Mouse (Mus musculus): Measurements from ENCODE around the gene Tenm4. TPM values are rescaled to one million over a fixed set of nuclear protein-coding genes. Genes with fewer than 3 reads are reported as not detected.

The Tenm4 gene
- polyA plus RNA-seq, 1 experiment from 2014 or later, result 52.7 TPM

DNA sequence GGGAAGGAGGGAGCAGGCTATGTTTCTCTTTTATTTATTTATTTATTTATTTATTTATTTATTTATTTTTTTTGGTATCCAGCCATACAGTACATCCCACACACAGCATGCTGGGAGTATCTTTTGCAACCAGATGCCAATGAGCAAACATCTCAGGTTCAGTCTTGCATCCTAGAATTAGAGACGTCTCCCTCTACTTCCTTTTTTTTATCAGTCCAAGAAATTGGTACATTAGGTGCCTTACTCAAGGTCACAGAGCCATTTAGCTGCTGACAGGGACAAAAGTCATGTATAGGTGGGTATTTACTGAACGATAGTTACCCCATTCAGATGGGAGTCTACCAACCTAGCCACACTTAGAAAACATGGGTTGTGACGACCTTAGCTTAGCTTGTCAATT, 517.1 kb downstream of the Tenm4 start:
- Histone ChIP-seq H3K36me3 (replicated peaks) (no peaks in the 10 kb centered on the region), H3K4me2 (no peak overlapping the region), H3K4me1 (peaks cover 9% of the 10 kb centered on the region; the same call in 1 of the 2 replicates), H3K27ac (no peak overlapping the region), H3K27me3 (replicated peaks) (no peaks in the 10 kb centered on the region), H3K9me3 (no peaks in the 10 kb centered on the region), H3K4me3 (no peak overlapping the region), H3K9ac (no peak overlapping the region)
- WGBS, result 90% methylated on average over 3 of the region's 3 CpGs
- no peak for ATAC-seq (replicated peaks)

DNA sequence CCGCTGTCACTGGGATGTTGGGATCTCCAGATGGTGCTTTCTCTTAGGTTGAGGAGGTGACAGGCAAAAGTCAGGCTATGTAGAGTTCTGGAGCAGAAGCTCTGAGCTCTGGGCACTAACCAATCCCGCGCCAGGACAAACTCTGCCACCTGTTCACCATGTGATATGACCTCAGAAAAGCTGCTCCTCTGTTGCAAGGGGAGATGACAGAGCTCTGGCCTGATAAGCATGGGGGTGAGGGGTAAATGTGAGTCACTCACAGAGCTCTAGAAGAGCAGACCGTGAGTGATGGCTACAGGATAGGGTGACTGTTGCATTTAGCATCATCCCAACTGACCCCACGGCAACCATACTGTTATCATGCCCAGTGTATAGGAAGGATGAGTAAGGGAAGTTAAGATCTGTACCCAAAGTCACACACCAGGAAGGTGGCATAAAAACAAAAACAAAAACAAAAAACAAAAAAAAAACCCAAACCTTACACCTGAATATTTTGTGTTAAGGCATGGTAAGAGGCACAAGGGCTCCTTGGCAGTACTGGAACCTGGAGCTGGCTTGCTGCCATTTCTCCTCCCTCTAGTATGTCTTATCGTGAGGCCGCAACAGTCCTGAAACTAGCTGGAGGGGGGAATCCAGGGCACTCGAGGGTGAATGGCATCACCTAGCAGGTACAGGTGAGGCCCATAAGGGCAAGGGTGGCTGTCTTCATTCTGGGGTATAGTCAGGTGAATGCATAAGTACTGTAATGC, 530.2 kb downstream of the Tenm4 start:
- Histone ChIP-seq H3K4me3 (no peak overlapping the region), H3K36me3 (replicated peaks) (no peaks in the 10 kb centered on the region), H3K4me2 (no peak overlapping the region), H3K4me1 (no peaks in the 10 kb centered on the region; the same call in 1 of the 2 replicates), H3K9me3 (no peaks in the 10 kb centered on the region), H3K27ac (no peak overlapping the region), H3K27me3 (replicated peaks) (no peaks in the 10 kb centered on the region), H3K9ac (no peak overlapping the region)
- no peak for ATAC-seq (replicated peaks)
- 92% methylated on average over 8 of the region's 8 CpGs for WGBS

DNA sequence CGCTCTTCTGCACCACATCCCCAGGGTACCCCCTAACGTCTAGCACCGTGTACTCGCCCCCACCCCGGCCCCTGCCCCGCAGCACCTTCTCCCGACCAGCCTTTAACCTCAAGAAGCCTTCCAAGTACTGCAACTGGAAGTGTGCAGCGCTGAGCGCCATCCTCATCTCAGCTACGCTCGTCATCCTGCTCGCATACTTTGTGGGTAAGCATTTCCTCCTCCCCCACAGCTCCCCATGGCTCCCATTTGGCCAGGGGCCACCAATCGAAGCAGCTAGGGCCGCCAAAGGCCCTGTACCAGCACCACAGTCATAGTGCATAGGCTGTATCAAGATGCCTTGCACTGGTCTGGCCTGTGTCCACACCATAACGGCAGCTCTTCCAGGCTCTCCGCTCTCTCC, 532.9 kb downstream of the Tenm4 start:
- ATAC-seq (replicated peaks), result no peak
- Histone ChIP-seq H3K27ac (no peak overlapping the region), H3K9me3 (no peaks in the 10 kb centered on the region), H3K4me2 (no peak overlapping the region), H3K4me1 (no peaks in the 10 kb centered on the region; the same call in 1 of the 2 replicates), H3K4me3 (no peak overlapping the region), H3K36me3 (replicated peaks) (no peaks in the 10 kb centered on the region), H3K9ac (no peak overlapping the region), H3K27me3 (replicated peaks) (no peaks in the 10 kb centered on the region)
- 84% methylated on average over 16 of the region's 16 CpGs for WGBS

DNA sequence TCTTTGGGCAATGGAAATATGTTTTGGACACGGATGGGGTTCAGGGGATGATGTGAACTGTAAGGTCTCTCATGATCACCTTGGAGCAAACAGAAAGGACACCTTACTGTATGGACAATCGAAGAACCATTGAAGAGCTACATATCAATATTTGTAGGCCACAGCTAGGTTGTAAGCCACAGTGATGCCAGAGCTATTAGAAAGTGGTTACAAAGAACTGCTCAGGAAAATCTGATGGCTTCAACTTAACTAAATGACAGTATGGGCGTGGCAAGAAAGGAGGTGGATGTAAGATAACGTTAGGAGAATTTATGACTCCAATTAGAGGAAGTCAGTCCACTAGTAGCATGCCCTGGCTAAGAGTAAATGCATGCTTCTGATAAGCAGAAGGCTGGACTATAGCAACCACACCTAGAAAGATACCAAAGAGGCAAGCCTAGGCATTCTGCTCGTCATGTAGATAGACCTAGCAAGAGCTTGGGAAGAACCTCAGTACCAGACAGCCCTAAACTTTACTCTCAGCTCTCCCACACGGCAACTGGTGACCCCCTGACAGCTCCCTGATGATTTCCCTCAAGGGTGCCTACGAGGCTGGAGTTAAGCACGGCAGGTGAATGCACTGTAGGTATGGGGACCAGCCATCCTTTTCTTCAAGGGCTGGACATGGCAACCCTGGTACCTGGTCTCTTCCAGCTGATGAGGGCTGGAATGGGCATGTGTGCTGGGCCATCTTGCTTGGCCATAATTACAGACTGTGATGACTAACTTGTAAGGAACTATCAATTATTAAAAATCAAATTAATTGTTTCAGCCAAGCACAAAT, 534.5 kb downstream of the Tenm4 start:
- H3K9ac ChIP-seq, result no peak overlapping the region
- no peaks in the 10 kb centered on the region for H3K27me3 ChIP-seq (replicated peaks)
- no peaks in the 10 kb centered on the region for H3K9me3 ChIP-seq
- ATAC-seq (replicated peaks), result no peak
- no peak overlapping the region for H3K27ac ChIP-seq
- H3K36me3 ChIP-seq (replicated peaks), result no peaks in the 10 kb centered on the region
- no peak overlapping the region for H3K4me3 ChIP-seq
- WGBS, result 91% methylated on average over 8 of the region's 8 CpGs
- H3K4me2 ChIP-seq, result no peak overlapping the region
- H3K4me1 ChIP-seq, result no peaks in the 10 kb centered on the region

DNA sequence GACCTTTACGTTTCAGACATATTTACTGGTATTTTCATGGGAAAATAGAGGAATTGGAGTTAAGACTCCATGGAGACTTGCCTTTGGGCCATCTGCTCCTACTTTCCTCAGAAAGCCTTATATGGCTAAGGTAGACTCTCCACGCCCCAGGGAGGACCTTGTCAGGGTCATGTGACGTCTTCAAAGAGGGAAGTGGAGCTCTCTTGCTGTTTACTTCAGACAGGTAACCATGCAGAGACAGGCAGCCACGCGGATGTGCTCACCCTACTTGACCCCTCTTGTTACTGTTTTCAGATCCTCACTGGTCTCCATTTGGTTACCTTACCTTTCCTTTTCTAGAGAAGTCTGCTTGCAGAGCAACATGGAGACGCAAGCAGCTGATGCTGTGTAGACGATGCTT, 535.5 kb downstream of the Tenm4 start:
- Histone ChIP-seq H3K36me3 (replicated peaks) (no peaks in the 10 kb centered on the region), H3K4me2 (no peak overlapping the region), H3K9ac (no peak overlapping the region), H3K9me3 (no peaks in the 10 kb centered on the region), H3K27me3 (replicated peaks) (no peaks in the 10 kb centered on the region), H3K27ac (no peak overlapping the region), H3K4me3 (no peak overlapping the region), H3K4me1 (no peaks in the 10 kb centered on the region)
- no peak for ATAC-seq (replicated peaks)
- WGBS, result 91% methylated on average over 7 of the region's 7 CpGs

DNA sequence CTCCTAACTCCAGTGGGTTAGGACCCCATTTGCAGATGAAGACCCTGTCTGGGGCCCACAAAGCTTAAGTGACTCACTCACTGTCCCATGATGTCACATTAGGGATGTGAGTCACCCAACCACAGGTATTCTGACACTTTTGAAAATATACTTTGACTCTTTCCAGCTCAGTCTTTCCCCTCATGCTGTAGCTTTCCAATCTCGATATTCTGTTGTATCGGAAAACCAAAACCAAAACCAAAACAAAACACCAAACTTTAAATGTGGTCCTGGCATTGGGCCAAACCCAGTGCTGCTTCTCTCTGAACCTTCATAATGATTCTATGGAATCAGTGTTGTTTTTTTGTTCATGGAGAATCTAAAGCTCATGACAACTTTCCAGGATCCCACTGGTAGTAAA, 536.1 kb downstream of the Tenm4 start:
- WGBS, result 97% methylated on average over 2 of the region's 2 CpGs
- no peak overlapping the region for H3K4me2 ChIP-seq
- H3K4me3 ChIP-seq, result no peak overlapping the region
- H3K4me1 ChIP-seq, result no peaks in the 10 kb centered on the region
- no peaks in the 10 kb centered on the region for H3K27me3 ChIP-seq (replicated peaks)
- H3K27ac ChIP-seq, result no peak overlapping the region
- H3K9ac ChIP-seq, result no peak overlapping the region
- ATAC-seq (replicated peaks), result no peak
- no peaks in the 10 kb centered on the region for H3K9me3 ChIP-seq
- no peaks in the 10 kb centered on the region for H3K36me3 ChIP-seq (replicated peaks)

DNA sequence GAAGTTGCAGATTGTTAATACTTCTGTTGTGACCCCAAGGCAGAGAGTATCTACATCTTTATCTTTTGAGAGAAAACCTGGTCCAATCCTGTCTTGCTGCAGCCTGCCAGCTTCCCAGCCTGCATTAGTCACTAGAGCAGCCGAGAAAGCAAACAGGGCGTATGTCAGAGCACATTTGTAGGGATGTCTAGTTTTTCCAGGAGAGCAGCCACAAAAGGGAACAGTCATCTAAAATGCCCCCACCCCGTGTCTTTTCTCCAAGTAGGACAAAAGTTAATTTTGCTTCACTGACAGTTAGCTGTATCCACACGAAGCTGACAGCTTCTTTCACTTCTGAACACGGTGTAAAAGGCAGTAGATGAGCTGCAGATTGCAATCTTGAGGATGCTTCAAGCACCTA, 537.0 kb downstream of the Tenm4 start:
- WGBS, result 80% methylated on average over 5 of the region's 5 CpGs
- ATAC-seq (replicated peaks), result no peak
- Histone ChIP-seq H3K36me3 (replicated peaks) (no peaks in the 10 kb centered on the region), H3K4me1 (no peaks in the 10 kb centered on the region), H3K4me2 (no peak overlapping the region), H3K9me3 (no peaks in the 10 kb centered on the region), H3K27ac (no peak overlapping the region), H3K9ac (no peak overlapping the region), H3K4me3 (no peak overlapping the region), H3K27me3 (replicated peaks) (0 out of 2 replicates have a peak, but pooled peaks cover 5% of the 10 kb centered on the region)

DNA sequence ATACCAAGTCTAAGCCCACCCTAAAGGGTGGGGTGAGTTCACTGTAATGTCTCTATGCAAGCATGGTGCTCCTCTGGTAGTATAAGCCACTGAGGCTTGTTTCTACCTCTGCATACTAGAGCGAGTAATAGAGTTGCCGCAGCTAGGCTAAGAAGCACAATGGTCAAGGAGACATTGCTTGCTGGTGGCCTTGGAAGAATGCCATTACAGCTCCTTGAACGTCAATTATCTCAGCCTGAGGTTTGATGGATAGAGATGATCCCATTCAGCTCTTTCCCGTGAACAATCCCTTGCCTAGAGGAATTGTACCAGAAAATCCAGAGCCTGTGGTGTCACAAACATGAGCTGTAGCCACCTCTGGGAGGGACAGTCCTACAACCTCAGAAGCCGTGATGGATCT, 537.5 kb downstream of the Tenm4 start:
- ATAC-seq (replicated peaks), result no peak
- no peak overlapping the region for H3K4me3 ChIP-seq
- 0 out of 2 replicates have a peak, but pooled peaks cover 7% of the 10 kb centered on the region for H3K27me3 ChIP-seq (replicated peaks)
- H3K27ac ChIP-seq, result no peak overlapping the region
- no peaks in the 10 kb centered on the region for H3K9me3 ChIP-seq
- no peak overlapping the region for H3K4me2 ChIP-seq
- 78% methylated on average over 5 of the region's 5 CpGs for WGBS
- no peaks in the 10 kb centered on the region for H3K36me3 ChIP-seq (replicated peaks)
- H3K4me1 ChIP-seq, result no peaks in the 10 kb centered on the region
- H3K9ac ChIP-seq, result no peak overlapping the region

DNA sequence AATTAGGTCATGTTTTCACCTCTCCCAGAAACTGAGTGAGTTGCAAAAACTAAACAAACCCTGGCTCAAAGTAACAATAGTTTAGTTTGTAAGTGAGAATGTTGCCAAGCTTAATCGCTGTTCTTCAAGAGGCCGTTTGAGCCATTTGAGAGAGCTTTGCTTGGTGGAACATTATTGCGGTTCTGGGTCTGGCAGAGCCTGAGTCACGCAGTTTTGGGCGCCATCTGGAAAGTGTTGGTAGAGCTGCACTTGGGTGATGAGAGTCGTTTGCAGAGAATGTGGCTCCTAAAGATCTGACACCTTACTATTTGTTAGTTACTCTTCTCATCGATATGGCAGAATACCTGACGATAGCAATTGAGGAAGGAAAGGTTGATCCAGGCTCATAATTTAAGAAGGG, 537.9 kb downstream of the Tenm4 start:
- Histone ChIP-seq H3K9me3 (no peaks in the 10 kb centered on the region), H3K4me2 (no peak overlapping the region), H3K27me3 (replicated peaks) (0 out of 2 replicates have a peak, but pooled peaks cover 7% of the 10 kb centered on the region), H3K4me1 (no peaks in the 10 kb centered on the region), H3K36me3 (replicated peaks) (no peaks in the 10 kb centered on the region), H3K9ac (no peak overlapping the region), H3K27ac (no peak overlapping the region), H3K4me3 (no peak overlapping the region)
- no peak for ATAC-seq (replicated peaks)
- 95% methylated on average over 8 of the region's 8 CpGs for WGBS

DNA sequence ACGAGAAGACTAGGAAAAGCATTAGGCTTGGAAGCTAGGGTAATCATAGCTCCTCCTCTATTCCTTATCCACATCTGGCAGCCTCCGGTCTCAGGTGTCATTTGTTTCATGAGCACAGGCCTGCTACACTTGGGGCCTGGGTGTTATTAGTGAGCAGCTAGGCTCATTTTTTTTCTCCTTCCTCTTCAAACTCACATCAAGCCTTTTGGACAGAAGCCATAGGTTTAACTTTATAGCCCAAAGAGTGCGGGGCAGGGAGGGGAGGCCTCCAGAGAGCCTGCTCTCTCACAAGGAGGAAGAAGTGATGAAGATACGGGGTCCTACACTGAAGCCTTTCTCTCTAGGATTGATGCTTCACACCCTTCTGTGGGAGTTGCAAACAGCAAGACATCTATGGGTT, 538.8 kb downstream of the Tenm4 start:
- Histone ChIP-seq H3K27ac (no peak overlapping the region), H3K4me1 (no peaks in the 10 kb centered on the region), H3K9ac (no peak overlapping the region), H3K9me3 (no peaks in the 10 kb centered on the region), H3K4me3 (no peak overlapping the region), H3K36me3 (replicated peaks) (no peaks in the 10 kb centered on the region), H3K4me2 (no peak overlapping the region), H3K27me3 (replicated peaks) (0 out of 2 replicates have a peak, but pooled peaks cover 10% of the 10 kb centered on the region)
- 90% methylated on average over 4 of the region's 4 CpGs for WGBS
- ATAC-seq (replicated peaks), result no peak

DNA sequence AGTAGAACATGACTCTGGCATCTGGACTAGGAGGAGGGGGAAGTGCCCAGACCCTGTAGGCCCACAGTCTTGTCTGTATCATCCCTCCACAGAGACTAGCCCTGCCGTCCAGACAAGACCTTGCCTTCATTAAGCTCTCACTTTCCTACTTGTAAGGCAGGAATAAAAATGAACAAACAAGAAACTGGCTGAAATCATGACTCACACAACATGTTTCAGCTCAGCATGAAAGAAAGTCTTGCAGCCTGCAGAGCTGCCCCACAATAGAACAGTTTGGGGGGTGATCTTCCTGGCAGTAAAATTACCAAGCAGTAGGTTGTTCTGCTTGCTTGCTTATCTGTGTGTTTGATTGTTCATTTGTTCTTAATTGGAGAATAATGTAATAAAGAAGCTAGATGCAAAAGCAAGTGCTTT, 539.6 kb downstream of the Tenm4 start:
- 63% methylated on average over 1 of the region's 1 CpGs for WGBS

DNA sequence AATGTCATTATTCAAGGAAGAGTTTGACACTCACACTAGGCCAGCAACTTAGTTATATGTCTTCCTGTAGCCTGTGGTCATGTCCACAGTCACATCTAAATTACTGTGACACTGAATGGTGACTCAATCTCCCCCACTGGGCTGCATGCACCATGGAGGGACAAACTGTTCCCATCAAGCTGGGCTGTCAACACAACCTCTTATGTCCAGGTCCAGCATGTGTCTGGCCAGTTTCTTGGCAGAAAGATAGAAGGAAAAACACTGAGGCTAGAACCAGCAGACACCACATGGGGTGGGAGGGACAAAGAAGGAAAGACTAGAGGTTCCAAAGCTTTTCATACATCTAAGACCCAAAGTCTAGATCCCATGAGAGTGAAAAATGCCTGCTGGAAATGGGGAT, 541.8 kb downstream of the Tenm4 start:
- Histone ChIP-seq H3K4me2 (no peak overlapping the region), H3K9ac (no peak overlapping the region), H3K4me1 (peaks cover 2% of the 10 kb centered on the region), H3K4me3 (no peak overlapping the region), H3K36me3 (replicated peaks) (no peaks in the 10 kb centered on the region), H3K27ac (no peak overlapping the region), H3K9me3 (no peaks in the 10 kb centered on the region), H3K27me3 (replicated peaks) (peaks cover 15% of the 10 kb centered on the region; the same call in 1 of the 2 replicates)
- ATAC-seq (replicated peaks), result no peak

More for the DNA sequence above, 539.6 kb downstream of the Tenm4 start:
- no peak for ATAC-seq (replicated peaks)
- Histone ChIP-seq H3K4me2 (no peak overlapping the region), H3K4me1 (no peaks in the 10 kb centered on the region), H3K27me3 (replicated peaks) (peaks cover 15% of the 10 kb centered on the region; the same call in 1 of the 2 replicates), H3K36me3 (replicated peaks) (no peaks in the 10 kb centered on the region), H3K4me3 (no peak overlapping the region), H3K9me3 (no peaks in the 10 kb centered on the region), H3K9ac (no peak overlapping the region), H3K27ac (no peak overlapping the region)

All from midbrain, embryonic 15.5 days (tissue).